Mouse (Mus musculus): ENCODE results near the gene Olfr693. TPM values are rescaled to one million over a fixed set of nuclear protein-coding genes. Genes with fewer than 3 reads are reported as not detected.

Gene Olfr693
- polyA plus RNA-seq, 1 experiment from 2014 or later, result not detected

GRCm38 (mm10) chr7:106651555-106652343 lies 28.6 kb downstream of the Olfr693 start:
- Histone ChIP-seq H3K4me2 (ENCODE audit: low read depth, low read length) (no peak overlapping the region), H3K4me3 (ENCODE audit: low read length) (no peak overlapping the region), H3K4me1 (ENCODE audit: control insufficient read depth, insufficient read depth, low read length) (no peaks in the 10 kb centered on the region), H3K36me3 (ENCODE audit: control insufficient read depth, insufficient read depth, low read length) (no peaks in the 10 kb centered on the region), H3K27me3 (replicated peaks; ENCODE audit: control insufficient read depth, insufficient read depth, low read length) (no peaks in the 10 kb centered on the region), H3K9me3 (ENCODE audit: control insufficient read depth, low read length) (no peaks in the 10 kb centered on the region), H3K9ac (ENCODE audit: low read depth, low read length) (no peak overlapping the region), H3K27ac (ENCODE audit: low read length) (no peak overlapping the region)
- no peak for ATAC-seq

DNA sequence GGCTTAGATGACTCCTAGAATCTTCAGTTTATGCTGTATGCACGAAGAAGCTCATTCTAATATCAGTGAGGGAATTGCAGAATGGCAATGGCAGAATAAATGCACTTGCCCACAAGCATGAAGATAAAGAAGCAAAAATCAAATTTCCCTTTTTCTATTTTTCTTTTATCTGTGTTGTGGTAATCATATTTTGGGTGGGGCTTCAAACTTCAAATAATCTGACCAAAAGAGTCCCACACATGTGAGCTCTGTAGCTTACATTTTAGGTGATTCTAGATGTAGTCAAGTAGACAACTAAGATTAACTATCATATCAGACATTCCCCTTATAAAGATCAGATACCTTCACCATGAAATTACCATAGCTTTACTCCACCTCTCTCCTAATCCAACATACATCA lies 30.6 kb downstream of the Olfr693 start:
- H3K4me3 ChIP-seq (ENCODE audit: low read length), result no peak overlapping the region
- no peaks in the 10 kb centered on the region for H3K4me1 ChIP-seq (ENCODE audit: control insufficient read depth, insufficient read depth, low read length)
- WGBS, result 75% methylated on average over 1 of the region's 1 CpGs
- H3K27ac ChIP-seq (ENCODE audit: low read length), result no peak overlapping the region
- H3K4me2 ChIP-seq (ENCODE audit: low read depth, low read length), result no peak overlapping the region
- H3K9ac ChIP-seq (ENCODE audit: low read depth, low read length), result no peak overlapping the region
- H3K36me3 ChIP-seq (ENCODE audit: control insufficient read depth, insufficient read depth, low read length), result no peaks in the 10 kb centered on the region
- no peaks in the 10 kb centered on the region for H3K27me3 ChIP-seq (replicated peaks; ENCODE audit: control insufficient read depth, insufficient read depth, low read length)
- ATAC-seq, result no peak
- H3K9me3 ChIP-seq (ENCODE audit: control insufficient read depth, low read length), result no peaks in the 10 kb centered on the region

- ATAC-seq, result no peak
- WGBS, result 67% methylated on average over 1 of the region's 1 CpGs
- no peak overlapping the region for H3K27ac ChIP-seq (ENCODE audit: low read length)
- H3K9me3 ChIP-seq (ENCODE audit: control insufficient read depth, low read length), result no peaks in the 10 kb centered on the region
- no peak overlapping the region for H3K9ac ChIP-seq (ENCODE audit: low read depth, low read length)
- H3K4me2 ChIP-seq (ENCODE audit: low read depth, low read length), result no peak overlapping the region
- no peak overlapping the region for H3K4me3 ChIP-seq (ENCODE audit: low read length)
- H3K27me3 ChIP-seq (replicated peaks; ENCODE audit: control insufficient read depth, insufficient read depth, low read length), result no peaks in the 10 kb centered on the region
- no peaks in the 10 kb centered on the region for H3K4me1 ChIP-seq (ENCODE audit: control insufficient read depth, insufficient read depth, low read length)
- no peaks in the 10 kb centered on the region for H3K36me3 ChIP-seq (ENCODE audit: control insufficient read depth, insufficient read depth, low read length)
These were observed 35.1 kb downstream of the Olfr693 start for GRCm38 (mm10) chr7:106645261-106645660.

GRCm38 (mm10) chr7:106644222-106644870 lies 36.0 kb downstream of the Olfr693 start:
- Histone ChIP-seq H3K27ac (ENCODE audit: low read length) (no peak overlapping the region), H3K27me3 (replicated peaks; ENCODE audit: control insufficient read depth, insufficient read depth, low read length) (no peaks in the 10 kb centered on the region), H3K9me3 (ENCODE audit: control insufficient read depth, low read length) (no peaks in the 10 kb centered on the region), H3K4me1 (ENCODE audit: control insufficient read depth, insufficient read depth, low read length) (no peaks in the 10 kb centered on the region), H3K4me3 (ENCODE audit: low read length) (no peak overlapping the region), H3K4me2 (ENCODE audit: low read depth, low read length) (no peak overlapping the region), H3K9ac (ENCODE audit: low read depth, low read length) (no peak overlapping the region), H3K36me3 (ENCODE audit: control insufficient read depth, insufficient read depth, low read length) (no peaks in the 10 kb centered on the region)
- WGBS, result 65% methylated on average over 3 of the region's 3 CpGs
- ATAC-seq, result no peak

DNA sequence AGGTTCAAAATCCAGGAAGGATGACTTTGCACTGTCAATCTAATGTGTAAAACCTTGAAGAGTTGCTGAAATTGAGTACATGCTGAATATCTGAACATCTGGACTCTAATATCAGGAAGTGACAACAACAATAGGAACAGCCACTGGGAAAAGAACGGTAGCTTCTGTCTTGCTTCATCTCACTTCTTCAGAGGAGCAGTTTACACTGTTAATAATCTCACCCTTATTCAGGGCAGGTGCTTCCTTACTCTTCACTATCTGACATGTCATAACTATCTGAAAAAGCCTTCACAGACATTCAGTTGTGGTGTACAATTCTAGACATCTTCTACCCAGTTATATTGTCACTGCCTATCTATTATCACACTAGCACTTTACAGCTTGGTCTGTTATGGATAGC lies 39.5 kb downstream of the Olfr693 start:
- H3K9me3 ChIP-seq (ENCODE audit: control insufficient read depth, low read length), result no peaks in the 10 kb centered on the region
- H3K4me1 ChIP-seq (ENCODE audit: control insufficient read depth, insufficient read depth, low read length), result no peaks in the 10 kb centered on the region
- no peak overlapping the region for H3K4me3 ChIP-seq (ENCODE audit: low read length)
- 76% methylated on average over 1 of the region's 1 CpGs for WGBS
- no peak for ATAC-seq
- H3K36me3 ChIP-seq (ENCODE audit: control insufficient read depth, insufficient read depth, low read length), result no peaks in the 10 kb centered on the region
- H3K27ac ChIP-seq (ENCODE audit: low read length), result no peak overlapping the region
- H3K4me2 ChIP-seq (ENCODE audit: low read depth, low read length), result no peak overlapping the region
- no peak overlapping the region for H3K9ac ChIP-seq (ENCODE audit: low read depth, low read length)
- H3K27me3 ChIP-seq (replicated peaks; ENCODE audit: control insufficient read depth, insufficient read depth, low read length), result no peaks in the 10 kb centered on the region

- H3K27me3 ChIP-seq (replicated peaks; ENCODE audit: control insufficient read depth, insufficient read depth, low read length), result no peaks in the 10 kb centered on the region
- H3K4me1 ChIP-seq (ENCODE audit: control insufficient read depth, insufficient read depth, low read length), result no peaks in the 10 kb centered on the region
- no peaks in the 10 kb centered on the region for H3K36me3 ChIP-seq (ENCODE audit: control insufficient read depth, insufficient read depth, low read length)
- H3K4me3 ChIP-seq (ENCODE audit: low read length), result no peak overlapping the region
- no peak overlapping the region for H3K9ac ChIP-seq (ENCODE audit: low read depth, low read length)
- ATAC-seq, result no peak
- no peak overlapping the region for H3K4me2 ChIP-seq (ENCODE audit: low read depth, low read length)
- H3K9me3 ChIP-seq (ENCODE audit: control insufficient read depth, low read length), result no peaks in the 10 kb centered on the region
- 83% methylated on average over 4 of the region's 4 CpGs for WGBS
- H3K27ac ChIP-seq (ENCODE audit: low read length), result no peak overlapping the region
These were observed 44.8 kb downstream of the Olfr693 start for GRCm38 (mm10) chr7:106635560-106635959.

Other genes starting within 250 kb of the Olfr693 start
- not detected in 2 replicates for gene Olfr694, start 11.2 kb upstream of the Olfr693 start, polyA plus RNA-seq (2015; fragmentation: Nextera tagmentation; extraction: Ambion mirVana)
- gene Olfr695, start 35.8 kb upstream of the Olfr693 start, polyA plus RNA-seq (2015; fragmentation: Nextera tagmentation; extraction: Ambion mirVana), result not detected in 2 replicates
- not detected in 2 replicates for gene Olfr697, start 61.9 kb upstream of the Olfr693 start, polyA plus RNA-seq (2015; fragmentation: Nextera tagmentation; extraction: Ambion mirVana)
- not detected in 2 replicates for gene Olfr698, start 74.8 kb upstream of the Olfr693 start, polyA plus RNA-seq (2015; fragmentation: Nextera tagmentation; extraction: Ambion mirVana)
- not detected in 2 replicates for gene Olfr699, start 112.6 kb upstream of the Olfr693 start, polyA plus RNA-seq (2015; fragmentation: Nextera tagmentation; extraction: Ambion mirVana)
- gene Olfr700, start 128.2 kb upstream of the Olfr693 start, polyA plus RNA-seq (2015; fragmentation: Nextera tagmentation; extraction: Ambion mirVana), result not detected in 2 replicates
- gene Olfr701, start 133.5 kb upstream of the Olfr693 start, polyA plus RNA-seq (2015; fragmentation: Nextera tagmentation; extraction: Ambion mirVana), result not detected in 2 replicates
- not detected in 2 replicates for gene Olfr702, start 153.3 kb upstream of the Olfr693 start, polyA plus RNA-seq (2015; fragmentation: Nextera tagmentation; extraction: Ambion mirVana)
- gene Olfr703, start 162.8 kb upstream of the Olfr693 start, polyA plus RNA-seq (2015; fragmentation: Nextera tagmentation; extraction: Ambion mirVana), result not detected in 2 replicates
- not detected in 2 replicates for gene Olfr704, start 182.6 kb upstream of the Olfr693 start, polyA plus RNA-seq (2015; fragmentation: Nextera tagmentation; extraction: Ambion mirVana)
- not detected in 2 replicates for gene Olfr705, start 196.3 kb upstream of the Olfr693 start, polyA plus RNA-seq (2015; fragmentation: Nextera tagmentation; extraction: Ambion mirVana)
- not detected in 2 replicates for gene Olfr706, start 207.6 kb upstream of the Olfr693 start, polyA plus RNA-seq (2015; fragmentation: Nextera tagmentation; extraction: Ambion mirVana)
- not detected in 2 replicates for gene Olfr707, start 220.7 kb upstream of the Olfr693 start, polyA plus RNA-seq (2015; fragmentation: Nextera tagmentation; extraction: Ambion mirVana)
- gene Olfr1532-ps1, start 227.4 kb upstream of the Olfr693 start, polyA plus RNA-seq (2015; fragmentation: Nextera tagmentation; extraction: Ambion mirVana), result not detected in 2 replicates

Data from intestine, embryonic 16.5 days (tissue).